In the genomic region with DNA sequence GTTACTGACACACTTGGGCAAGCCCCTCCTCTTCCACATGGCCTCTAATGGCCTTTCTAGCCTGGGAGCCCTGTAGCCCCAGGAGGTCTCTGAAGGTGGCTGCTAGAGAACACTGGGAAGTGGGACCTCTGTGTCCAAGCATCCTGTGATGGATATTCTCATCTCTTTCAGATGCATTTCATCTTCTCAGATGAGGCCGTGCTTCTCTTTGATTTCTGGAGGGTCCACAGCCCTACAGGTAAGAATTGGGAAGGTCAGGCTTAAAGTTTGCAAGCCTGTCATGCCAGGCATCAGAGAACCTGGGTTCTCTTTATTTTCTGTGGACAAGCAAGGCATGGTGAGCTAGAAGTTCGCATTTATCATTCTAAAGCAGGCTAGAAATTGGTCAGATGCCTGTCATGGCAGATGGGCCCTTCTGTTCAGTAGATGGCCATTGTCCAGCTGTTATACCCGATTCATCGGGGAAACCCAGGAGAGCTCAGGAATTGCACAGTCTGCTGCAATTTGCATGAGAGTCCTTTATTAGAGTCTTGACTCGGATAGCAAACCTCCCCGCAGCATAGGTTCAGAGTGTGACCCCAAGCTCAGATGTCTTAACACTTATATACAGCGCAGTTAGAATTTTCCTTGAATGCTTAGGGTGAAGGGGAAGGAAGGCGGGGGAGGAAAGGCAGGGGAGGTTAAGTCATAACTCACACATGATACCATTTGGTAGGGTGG, we compare ENCODE assay signal across 10 mouse cellular contexts. TPM values are rescaled to one million over a fixed set of nuclear protein-coding genes. Genes with fewer than 3 reads are reported as not detected.
DNase-seq lines count a peak whose midpoint lies in the region; ATAC-seq and TF ChIP-seq lines count a peak whose summit lies in the region.
"Had no signal": no experiment of that assay in that cellular context is flagged by ENCODE, and none has a peak within 500 bp of the region (broad histone marks: within the 10 kb centered on the region; RNA-seq: fewer than 3 reads in every experiment).

No protein-coding gene starts in this region.

- no peak overlapping the region for H3K9ac ChIP-seq in kidney, embryonic 15.5 days
- H3K9ac ChIP-seq in hindbrain, embryonic 11.5 days (ENCODE audit: low read depth, low read length) = no peak overlapping the region
- no peak overlapping the region for H3K9ac ChIP-seq in forebrain, embryonic 12.5 days
- H3K9ac ChIP-seq in lung, postnatal 0 days (replicated peaks; ENCODE audit: low read depth) = no peak overlapping the region
- H3K9ac ChIP-seq: embryonic facial prominence, embryonic 15.5 days; limb, embryonic 12.5 days had no signal

- H3K4me3 ChIP-seq in kidney, embryonic 15.5 days (replicated peaks) = no peak overlapping the region
- no peak overlapping the region for H3K4me3 ChIP-seq in kidney, adult 2 months (ENCODE audit: insufficient read depth, low read depth, low read length)
- H3K4me3 ChIP-seq in hindbrain, embryonic 11.5 days (ENCODE audit: low read depth, low read length) = no peak overlapping the region
- H3K4me3 ChIP-seq in forebrain, embryonic 12.5 days (replicated peaks) = no peak overlapping the region
- H3K4me3 ChIP-seq in lung, postnatal 0 days (ENCODE audit: low read depth, low read length) = no peak overlapping the region
- H3K4me3 ChIP-seq: embryonic facial prominence, embryonic 15.5 days; limb, embryonic 12.5 days had no signal

- TF ChIP-seq CTCF in kidney, adult 2 months (conservative IDR thresholded peaks at IDR 0.05; ENCODE audit: insufficient read depth, insufficient read length, low read depth, low read length) = no peak
- no peak for TF ChIP-seq CTCF in lung, postnatal 0 days (IDR thresholded peaks at IDR 0.05)

- peak; percentile 40 for ATAC-seq in kidney, embryonic 15.5 days (replicated peaks; ENCODE audit: low FRiP score)
- ATAC-seq in hindbrain, embryonic 11.5 days (ENCODE audit: low FRiP score) = peak; percentile 72
- no peak for ATAC-seq in forebrain, embryonic 12.5 days (ENCODE audit: low FRiP score)
- no peak for ATAC-seq in lung, postnatal 0 days

- no peak overlapping the region for H3K4me2 ChIP-seq in kidney, embryonic 15.5 days
- no peak overlapping the region for H3K4me2 ChIP-seq in hindbrain, embryonic 11.5 days (replicated peaks; ENCODE audit: low read depth, low read length)
- H3K4me2 ChIP-seq in forebrain, embryonic 12.5 days = no peak overlapping the region
- H3K4me2 ChIP-seq in lung, postnatal 0 days (replicated peaks; ENCODE audit: low read depth, low read length) = no peak overlapping the region
- H3K4me2 ChIP-seq: embryonic facial prominence, embryonic 15.5 days; limb, embryonic 12.5 days had no signal

- no peak overlapping the region for H3K27ac ChIP-seq in kidney, embryonic 15.5 days
- H3K27ac ChIP-seq in kidney, adult 2 months (ENCODE audit: insufficient read depth, low read depth, low read length) = no peak overlapping the region
- peak overlapping the region; percentile 48; the same call in 1 of the 2 replicates for H3K27ac ChIP-seq in hindbrain, embryonic 11.5 days (ENCODE audit: low read depth, low read length)
- no peak overlapping the region for H3K27ac ChIP-seq in forebrain, embryonic 12.5 days
- no peak overlapping the region for H3K27ac ChIP-seq in lung, postnatal 0 days (ENCODE audit: low read length)
- H3K27ac ChIP-seq: embryonic facial prominence, embryonic 15.5 days; limb, embryonic 12.5 days had no signal

- H3K9me3 ChIP-seq in kidney, embryonic 15.5 days (replicated peaks) = no peaks in the 10 kb centered on the region
- H3K9me3 ChIP-seq in hindbrain, embryonic 11.5 days (ENCODE audit: control insufficient read depth, low read length) = no peaks in the 10 kb centered on the region
- H3K9me3 ChIP-seq in forebrain, embryonic 12.5 days = no peaks in the 10 kb centered on the region
- no peaks in the 10 kb centered on the region for H3K9me3 ChIP-seq in lung, postnatal 0 days (ENCODE audit: low read length)
- H3K9me3 ChIP-seq: embryonic facial prominence, embryonic 15.5 days; limb, embryonic 12.5 days had no signal

- no peaks in the 10 kb centered on the region for H3K27me3 ChIP-seq in kidney, embryonic 15.5 days
- no peaks in the 10 kb centered on the region for H3K27me3 ChIP-seq in kidney, adult 2 months (replicated peaks; ENCODE audit: control insufficient read depth, insufficient read depth, low read length)
- no peaks in the 10 kb centered on the region for H3K27me3 ChIP-seq in hindbrain, embryonic 11.5 days (ENCODE audit: control insufficient read depth, insufficient read depth, low read length)
- 0 out of 2 replicates have a peak, but pooled peaks cover 2% of the 10 kb centered on the region for H3K27me3 ChIP-seq in forebrain, embryonic 12.5 days
- H3K27me3 ChIP-seq in lung, postnatal 0 days (replicated peaks; ENCODE audit: insufficient read depth, low read length) = no peaks in the 10 kb centered on the region
- H3K27me3 ChIP-seq: embryonic facial prominence, embryonic 15.5 days; limb, embryonic 12.5 days had no signal

- H3K4me1 ChIP-seq in kidney, embryonic 15.5 days = peaks cover 33% of the 10 kb centered on the region
- H3K4me1 ChIP-seq in kidney, adult 2 months (ENCODE audit: control insufficient read depth, insufficient read depth, low read length) = peaks cover 1% of the 10 kb centered on the region
- H3K4me1 ChIP-seq in hindbrain, embryonic 11.5 days (replicated peaks; ENCODE audit: control insufficient read depth, insufficient read depth, low read length) = peaks cover 4% of the 10 kb centered on the region; the same call in 1 of the 2 replicates
- H3K4me1 ChIP-seq in forebrain, embryonic 12.5 days = peaks cover 5% of the 10 kb centered on the region
- H3K4me1 ChIP-seq in lung, postnatal 0 days (ENCODE audit: insufficient read depth, low read depth, low read length) = peaks cover 2% of the 10 kb centered on the region; the same call in 1 of the 2 replicates

- DNase-seq in kidney, adult 2 months = no peak
- peak; percentile 1 for DNase-seq in urinary bladder, postnatal 14 days (ENCODE audit: low spot score)
- DNase-seq in urinary bladder, adult 2 months (ENCODE audit: low spot score) = no peak
- DNase-seq in hindbrain, embryonic 11.5 days (ENCODE audit: low spot score) = peak; percentile 44
- DNase-seq in lung, postnatal 0 days (ENCODE audit: low spot score) = no peak
- DNase-seq: lung, adult 2 months had no signal

- peaks cover 33% of the 10 kb centered on the region for H3K36me3 ChIP-seq in kidney, embryonic 15.5 days
- H3K36me3 ChIP-seq in kidney, adult 2 months (ENCODE audit: control insufficient read depth, insufficient read depth, low read length) = no peaks in the 10 kb centered on the region; the same call in none of the 2 replicates
- H3K36me3 ChIP-seq in hindbrain, embryonic 11.5 days (ENCODE audit: control insufficient read depth, insufficient read depth, low read length) = no peaks in the 10 kb centered on the region
- H3K36me3 ChIP-seq in forebrain, embryonic 12.5 days (replicated peaks) = 0 out of 2 replicates have a peak, but pooled peaks cover 10% of the 10 kb centered on the region
- peaks cover 10% of the 10 kb centered on the region for H3K36me3 ChIP-seq in lung, postnatal 0 days (ENCODE audit: insufficient read depth, low read length)

- no peak for TF ChIP-seq EP300 in lung, postnatal 0 days (IDR thresholded peaks at IDR 0.05)

- 33% methylated on average over 8 of the region's 8 CpGs for WGBS in kidney, embryonic 15.5 days
- 69% methylated on average over 8 of the region's 8 CpGs for WGBS in kidney, adult 2 months
- 43% methylated on average over 8 of the region's 8 CpGs for WGBS in hindbrain, embryonic 11.5 days
- WGBS in forebrain, embryonic 12.5 days = 77% methylated on average over 8 of the region's 8 CpGs
- WGBS in lung, postnatal 0 days = 81% methylated on average over 8 of the region's 8 CpGs

- TF ChIP-seq POLR2A in kidney, adult 2 months (IDR thresholded peaks at IDR 0.05; ENCODE audit: low read depth, low read length) = no peak

RNA-seq across cellular contexts. Expression of a gene that starts 30.3 kb away (rescaled TPM):
- 23.9 and 26.5 TPM in 2 replicates for polyA plus RNA-seq in kidney, embryonic 15.5 days (2015; fragmentation: Nextera tagmentation; extraction: Ambion mirVana)
- 26.6 and 33.0 TPM in 2 replicates for polyA plus RNA-seq in kidney, adult 2 months (2012; rRNA removed)
- 26.4 and 27.9 TPM in 2 replicates for polyA plus RNA-seq in urinary bladder, adult 2 months (2012; rRNA removed)
- 11.8 and 13.3 TPM in 2 replicates for polyA plus RNA-seq in hindbrain, embryonic 11.5 days (2014; fragmentation: Nextera tagmentation; extraction: Ambion mirVana)
- polyA plus RNA-seq in forebrain, embryonic 12.5 days (2016; fragmentation: Nextera tagmentation; extraction: Ambion mirVana) = 7.1 and 7.4 TPM in 2 replicates
- 25.5 and 29.0 TPM in 2 replicates for polyA plus RNA-seq in lung, postnatal 0 days (2015; fragmentation: Nextera tagmentation; extraction: Ambion mirVana)

Comparison
In these comparisons a context has a peak if more than half of its experiments do, and no peak if none do; other contexts are left out.
1. DNase-seq: peak in urinary bladder, postnatal 14 days (single experiment) and hindbrain, embryonic 11.5 days (single experiment); none in kidney, adult 2 months (single experiment), urinary bladder, adult 2 months (single experiment) and lung, postnatal 0 days (single experiment).
2. ATAC-seq: peak in kidney, embryonic 15.5 days (single experiment) and hindbrain, embryonic 11.5 days (single experiment); none in forebrain, embryonic 12.5 days (single experiment) and lung, postnatal 0 days (single experiment).